Mouse (Mus musculus): ENCODE data around the gene Gdpgp1. TPM values are rescaled to one million over a fixed set of nuclear protein-coding genes. Genes with fewer than 3 reads are reported as not detected.

Gene Gdpgp1
- polyA plus RNA-seq, 1 experiment from 2014 or later: 6.5 TPM

DNA sequence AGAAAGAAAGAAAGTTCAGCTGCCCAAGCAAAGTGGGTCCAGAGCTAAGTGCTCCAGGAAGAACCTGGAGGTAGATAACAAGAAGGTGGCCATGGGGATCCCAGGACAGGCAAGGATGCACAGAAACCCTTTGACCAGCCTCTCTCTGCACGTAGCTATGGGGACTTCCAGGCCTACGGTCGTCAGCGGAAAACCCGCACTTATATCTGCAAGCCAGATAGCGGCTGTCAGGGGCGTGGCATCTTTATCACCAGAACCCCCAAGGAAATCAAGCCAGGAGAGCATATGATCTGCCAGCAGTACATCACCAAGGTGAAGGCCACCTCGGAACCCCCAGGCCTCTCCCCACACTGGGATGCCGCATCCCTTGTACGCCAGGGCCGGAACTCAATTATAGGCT, 20.2 kb downstream of the Gdpgp1 start:
- no peak for TF ChIP-seq CTCF (IDR thresholded peaks at IDR 0.05; ENCODE audit: low read depth)
- H3K4me1 ChIP-seq (replicated peaks; ENCODE audit: control insufficient read depth, insufficient read depth, low read length): no peaks in the 10 kb centered on the region; the same call in 1 of the 2 replicates
- no peak overlapping the region for H3K4me2 ChIP-seq (replicated peaks; ENCODE audit: low read depth)
- H3K9ac ChIP-seq (ENCODE audit: low read depth, low read length): no peak overlapping the region
- 67% methylated on average over 11 of the region's 11 CpGs for WGBS
- ATAC-seq: no peak
- no peak overlapping the region for H3K4me3 ChIP-seq (ENCODE audit: low read depth, low read length)
- no peak overlapping the region for H3K27ac ChIP-seq (ENCODE audit: low read depth, low read length)
- H3K36me3 ChIP-seq (ENCODE audit: control insufficient read depth, insufficient read depth): no peaks in the 10 kb centered on the region
- H3K27me3 ChIP-seq (replicated peaks; ENCODE audit: control insufficient read depth, insufficient read depth, low read length): no peaks in the 10 kb centered on the region
- H3K9me3 ChIP-seq (ENCODE audit: control insufficient read depth): no peaks in the 10 kb centered on the region

DNA sequence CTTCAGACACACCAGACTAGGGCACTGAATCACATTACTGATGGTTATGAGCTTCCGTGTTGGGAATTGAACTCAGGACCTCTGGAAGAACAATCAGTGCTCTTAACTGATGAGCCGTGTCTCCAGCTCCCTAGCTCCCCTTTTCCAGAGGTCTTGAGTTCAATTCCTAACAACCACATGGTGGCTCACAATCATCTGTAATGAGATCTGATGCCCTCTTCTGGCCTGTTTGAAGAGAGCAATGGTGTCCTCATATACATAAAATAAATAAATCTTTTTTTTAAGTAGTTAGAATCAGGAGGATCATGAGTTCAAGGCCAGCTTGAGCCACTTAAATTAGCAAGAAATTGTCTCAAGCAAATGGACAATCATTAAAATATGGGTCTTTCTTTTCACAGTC, 23.3 kb downstream of the Gdpgp1 start:
- 79% methylated on average over 2 of the region's 2 CpGs for WGBS

DNA sequence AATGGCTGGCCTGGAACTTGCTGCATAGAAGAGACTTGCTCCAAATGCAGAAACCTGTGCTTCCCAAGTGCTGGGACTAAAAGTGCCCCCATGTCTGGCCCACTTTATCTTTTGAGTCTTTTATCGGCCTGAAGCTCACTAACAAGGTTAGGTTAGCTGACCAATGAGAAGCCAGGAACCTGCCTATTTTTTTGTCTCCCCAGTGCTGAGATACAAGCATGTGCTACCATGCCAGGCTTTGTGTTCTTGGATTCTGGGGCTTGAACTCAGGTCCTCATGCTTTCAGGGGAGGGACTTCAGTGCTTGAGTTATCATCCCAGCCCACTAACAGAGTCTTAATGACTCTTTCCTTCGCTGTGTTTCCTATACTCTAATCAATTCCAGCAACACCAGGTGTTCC, 25.0 kb downstream of the Gdpgp1 start:
- no peak for TF ChIP-seq CTCF (IDR thresholded peaks at IDR 0.05; ENCODE audit: low read depth)
- H3K27ac ChIP-seq (ENCODE audit: low read depth, low read length): no peak overlapping the region
- 65% methylated on average over 2 of the region's 2 CpGs for WGBS
- H3K4me3 ChIP-seq (ENCODE audit: low read depth, low read length): no peak overlapping the region
- no peak overlapping the region for H3K9ac ChIP-seq (ENCODE audit: low read depth, low read length)
- peaks cover 6% of the 10 kb centered on the region; the same call in 1 of the 2 replicates for H3K4me1 ChIP-seq (replicated peaks; ENCODE audit: control insufficient read depth, insufficient read depth, low read length)
- no peaks in the 10 kb centered on the region for H3K9me3 ChIP-seq (ENCODE audit: control insufficient read depth)
- no peak overlapping the region for H3K4me2 ChIP-seq (replicated peaks; ENCODE audit: low read depth)
- no peak for ATAC-seq
- H3K36me3 ChIP-seq (ENCODE audit: control insufficient read depth, insufficient read depth): no peaks in the 10 kb centered on the region
- H3K27me3 ChIP-seq (replicated peaks; ENCODE audit: control insufficient read depth, insufficient read depth, low read length): no peaks in the 10 kb centered on the region

More for the DNA sequence above, 23.3 kb downstream of the Gdpgp1 start:
- Histone ChIP-seq H3K27ac (ENCODE audit: low read depth, low read length) (no peak overlapping the region), H3K36me3 (ENCODE audit: control insufficient read depth, insufficient read depth) (no peaks in the 10 kb centered on the region), H3K4me1 (replicated peaks; ENCODE audit: control insufficient read depth, insufficient read depth, low read length) (no peaks in the 10 kb centered on the region; the same call in 1 of the 2 replicates), H3K9me3 (ENCODE audit: control insufficient read depth) (no peaks in the 10 kb centered on the region), H3K4me2 (replicated peaks; ENCODE audit: low read depth) (no peak overlapping the region), H3K27me3 (replicated peaks; ENCODE audit: control insufficient read depth, insufficient read depth, low read length) (no peaks in the 10 kb centered on the region), H3K4me3 (ENCODE audit: low read depth, low read length) (no peak overlapping the region), H3K9ac (ENCODE audit: low read depth, low read length) (no peak overlapping the region)
- ATAC-seq: no peak
- peak; percentile 50 for TF ChIP-seq CTCF (IDR thresholded peaks at IDR 0.05; ENCODE audit: low read depth)

DNA sequence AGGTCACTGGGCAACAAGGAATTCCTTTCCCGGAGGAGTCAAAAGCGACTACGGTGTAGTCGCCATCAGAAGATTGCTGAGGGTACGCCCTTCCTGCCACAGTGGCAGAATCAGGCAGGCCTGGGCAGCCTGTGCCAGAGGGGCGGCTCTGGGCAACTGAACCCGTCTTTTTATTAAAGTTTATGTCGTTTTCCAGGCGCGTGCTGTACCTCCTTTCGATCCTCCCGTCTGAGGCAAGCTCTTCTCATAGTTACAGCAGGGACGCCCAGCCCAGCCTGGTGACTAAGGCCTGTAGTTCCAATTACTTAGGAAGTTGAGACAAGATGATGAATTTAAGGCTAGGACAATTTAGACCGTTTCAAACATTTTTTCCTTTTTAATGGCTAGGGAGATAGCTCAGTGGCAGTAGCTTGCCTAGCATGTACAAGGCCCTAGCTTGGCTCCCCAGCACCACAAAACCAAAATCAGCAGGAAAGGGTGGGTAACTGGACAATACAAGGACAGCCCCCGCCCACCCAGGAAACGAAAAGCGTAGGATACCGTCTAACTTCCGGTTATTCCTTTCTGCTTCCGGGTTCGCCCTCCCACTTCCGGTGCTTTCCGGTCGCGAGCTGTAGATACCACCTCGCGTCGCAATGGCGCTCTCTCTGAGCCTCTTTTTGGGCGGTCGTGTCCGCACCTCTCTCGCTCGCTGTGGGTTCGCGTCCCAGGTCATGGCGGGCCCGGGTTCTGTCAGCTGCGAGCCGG, 28.1 kb downstream of the Gdpgp1 start, which contains the start of gene Ngrn:
Gene Ngrn, plus strand, starts transcription at position 591 of the 747 bp plus-strand sequence.
- Histone ChIP-seq H3K4me2 (replicated peaks; ENCODE audit: low read depth) (peak within 1 kb of the TSS; percentile 79), H3K27ac (ENCODE audit: low read depth, low read length) (peak within 1 kb of the TSS; percentile 76), H3K4me1 (replicated peaks; ENCODE audit: control insufficient read depth, insufficient read depth, low read length) (peaks cover 6% of the 10 kb centered on the region; the same call in 1 of the 2 replicates), H3K4me3 (ENCODE audit: low read depth, low read length) (peak within 1 kb of the TSS; percentile 74), H3K9ac (ENCODE audit: low read depth, low read length) (peak within 1 kb of the TSS; percentile 75), H3K36me3 (ENCODE audit: control insufficient read depth, insufficient read depth) (peaks cover 11% of the 10 kb centered on the region; the same call in 1 of the 2 replicates), H3K9me3 (ENCODE audit: control insufficient read depth) (no peaks in the 10 kb centered on the region), H3K27me3 (replicated peaks; ENCODE audit: control insufficient read depth, insufficient read depth, low read length) (no peaks in the 10 kb centered on the region)
- TF ChIP-seq CTCF (IDR thresholded peaks at IDR 0.05; ENCODE audit: low read depth): peak; percentile 50
- ATAC-seq: peak; percentile 81
- 24% methylated on average over 40 of the region's 40 CpGs for WGBS

DNA sequence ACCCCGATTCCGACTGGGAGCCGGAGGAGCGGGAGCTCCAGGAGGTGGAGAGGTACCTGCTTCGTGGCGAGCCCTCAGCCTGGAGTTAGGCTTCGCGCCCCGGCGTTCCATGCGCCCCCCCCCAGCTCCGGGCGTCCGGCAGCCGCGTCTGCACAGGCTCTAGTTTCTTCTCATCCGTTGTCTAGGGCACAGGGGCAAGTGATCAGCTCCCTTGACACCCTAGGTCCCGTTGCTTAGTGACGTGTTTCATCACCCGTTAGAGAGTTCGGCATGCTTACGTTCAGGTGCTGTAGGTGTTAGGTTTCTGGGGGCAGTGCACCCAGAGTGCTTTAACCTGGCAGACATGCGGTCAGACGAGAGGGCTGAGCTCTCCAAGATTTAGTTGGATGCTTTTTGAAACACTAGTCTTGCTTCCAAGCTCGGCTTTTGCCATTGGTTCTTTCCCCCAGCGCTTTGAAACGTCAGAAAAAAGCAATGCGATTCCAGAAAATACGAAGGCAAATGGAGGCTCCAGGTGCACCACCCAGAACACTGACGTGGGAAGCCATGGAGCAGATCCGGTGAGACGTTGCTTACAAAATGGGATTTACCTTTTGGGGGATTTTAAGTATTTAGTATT, 28.8 kb downstream of the Gdpgp1 start:
- under 1% methylated on average over 30 of the region's 32 CpGs for WGBS
- peak overlapping the region; percentile 76 for H3K27ac ChIP-seq (ENCODE audit: low read depth, low read length)
- TF ChIP-seq CTCF (IDR thresholded peaks at IDR 0.05; ENCODE audit: low read depth): no peak
- peaks cover 14% of the 10 kb centered on the region; the same call in 1 of the 2 replicates for H3K36me3 ChIP-seq (ENCODE audit: control insufficient read depth, insufficient read depth)
- peak overlapping the region; percentile 75 for H3K9ac ChIP-seq (ENCODE audit: low read depth, low read length)
- peak overlapping the region; percentile 79 for H3K4me2 ChIP-seq (replicated peaks; ENCODE audit: low read depth)
- H3K9me3 ChIP-seq (ENCODE audit: control insufficient read depth): no peaks in the 10 kb centered on the region
- peak; percentile 49 for ATAC-seq
- H3K27me3 ChIP-seq (replicated peaks; ENCODE audit: control insufficient read depth, insufficient read depth, low read length): no peaks in the 10 kb centered on the region
- peaks cover 6% of the 10 kb centered on the region; the same call in 1 of the 2 replicates for H3K4me1 ChIP-seq (replicated peaks; ENCODE audit: control insufficient read depth, insufficient read depth, low read length)
- peak overlapping the region; percentile 74 for H3K4me3 ChIP-seq (ENCODE audit: low read depth, low read length)

DNA sequence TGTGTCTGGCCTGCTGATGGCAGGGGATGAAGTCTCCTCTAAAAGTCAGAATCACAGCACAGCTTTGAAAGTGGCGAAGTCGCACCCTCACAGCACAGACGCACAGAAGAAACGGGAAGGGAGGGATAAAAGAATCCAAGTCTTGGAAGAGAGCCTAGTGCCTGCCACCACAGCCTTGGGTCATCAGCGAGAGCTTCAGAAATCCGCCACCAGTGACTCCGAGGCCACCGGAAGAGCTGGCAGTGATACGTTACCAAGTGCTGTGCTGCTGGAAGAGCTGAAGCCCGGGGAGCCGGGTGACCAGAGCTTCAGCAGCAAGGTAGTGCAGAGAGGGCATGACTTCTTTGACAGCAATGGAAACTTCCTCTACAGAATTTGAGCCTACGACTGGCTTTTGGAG, 31.9 kb downstream of the Gdpgp1 start:
- TF ChIP-seq CTCF (IDR thresholded peaks at IDR 0.05; ENCODE audit: low read depth): no peak
- Histone ChIP-seq H3K9me3 (ENCODE audit: control insufficient read depth) (no peaks in the 10 kb centered on the region), H3K4me2 (replicated peaks; ENCODE audit: low read depth) (no peak overlapping the region), H3K36me3 (ENCODE audit: control insufficient read depth, insufficient read depth) (peaks cover 20% of the 10 kb centered on the region; the same call in 1 of the 2 replicates), H3K27ac (ENCODE audit: low read depth, low read length) (no peak overlapping the region), H3K27me3 (replicated peaks; ENCODE audit: control insufficient read depth, insufficient read depth, low read length) (no peaks in the 10 kb centered on the region), H3K9ac (ENCODE audit: low read depth, low read length) (no peak overlapping the region), H3K4me1 (replicated peaks; ENCODE audit: control insufficient read depth, insufficient read depth, low read length) (peaks cover 6% of the 10 kb centered on the region; the same call in 1 of the 2 replicates), H3K4me3 (ENCODE audit: low read depth, low read length) (no peak overlapping the region)
- 93% methylated on average over 12 of the region's 12 CpGs for WGBS
- no peak for ATAC-seq

Measured in intestine, postnatal 0 days (tissue).